Mouse (Mus musculus): ENCODE measurements around the gene Vars2. TPM values are rescaled to one million over a fixed set of nuclear protein-coding genes. Genes with fewer than 3 reads are reported as not detected.

Gene Vars2
- 49.3 TPM for total RNA-seq (2023)

GRCm38 (mm10) chr17:35667334-35668065 is at the start of gene Vars2:
TSS of gene Vars2 (minus strand) at chr17:35667592.

GRCm38 (mm10) chr17:35704621-35705464 is 37.5 kb upstream of the Vars2 start, which contains the start of gene Ddr1:
TSS of gene Ddr1 (minus strand) at chr17:35704621.

GRCm38 (mm10) chr17:35673416-35674035 is 6.1 kb upstream of the Vars2 start, which contains the start of gene Gtf2h4:
TSS of gene Gtf2h4 (minus strand) at chr17:35673739.

GRCm38 (mm10) chr17:35643609-35644236 is 23.7 kb downstream of the Vars2 start, which contains the start of gene Mucl3:
TSS of gene Mucl3 (minus strand) at chr17:35643695.

GRCm38 (mm10) chr17:35626537-35626936 is 40.9 kb downstream of the Vars2 start, which contains the start of gene Gm9573:
TSS of gene Gm9573 (minus strand) at chr17:35626637.

Other genes starting within 250 kb of the Vars2 start
- gene H2-Q6, start 242.7 kb downstream of the Vars2 start, total RNA-seq (2023): 107 TPM
- gene H2-Q7, start 228.4 kb downstream of the Vars2 start, total RNA-seq (2023): 390 TPM
- 74.1 TPM for gene H2-Q10, start 197.5 kb downstream of the Vars2 start, total RNA-seq (2023)
- 0.71 TPM for gene Pou5f1, start 161.6 kb downstream of the Vars2 start, total RNA-seq (2023)
- gene Tcf19, start 150.8 kb downstream of the Vars2 start, total RNA-seq (2023): 6.6 TPM
- 16.2 TPM for gene Cchcr1, start 150.5 kb downstream of the Vars2 start, total RNA-seq (2023)
- gene Psors1c2, start 134.4 kb downstream of the Vars2 start, total RNA-seq (2023): not detected
- gene Cdsn, start 115.5 kb downstream of the Vars2 start, total RNA-seq (2023): not detected
- gene 2300002M23Rik, start 100.1 kb downstream of the Vars2 start, total RNA-seq (2023): not detected
- not detected for gene Sfta2, start 66.0 kb downstream of the Vars2 start, total RNA-seq (2023)
- not detected for gene Gm9573, start 41.0 kb downstream of the Vars2 start, total RNA-seq (2023)
- gene Mucl3, start 23.9 kb downstream of the Vars2 start, total RNA-seq (2023): not detected
- 15.8 TPM for gene Gtf2h4, start 6.1 kb upstream of the Vars2 start, total RNA-seq (2023)
- gene Ddr1, start 37.0 kb upstream of the Vars2 start, total RNA-seq (2023): 15.5 TPM
- gene Ier3, start 154.1 kb upstream of the Vars2 start, total RNA-seq (2023): 6.3 TPM
- gene Flot1, start 155.6 kb upstream of the Vars2 start, total RNA-seq (2023): 46.7 TPM
- 496 TPM for gene Tubb5, start 170.7 kb upstream of the Vars2 start, total RNA-seq (2023)
- gene Mdc1, start 173.9 kb upstream of the Vars2 start, total RNA-seq (2023): 79.2 TPM
- gene Nrm, start 193.7 kb upstream of the Vars2 start, total RNA-seq (2023): 19.7 TPM
- 272 TPM for gene Ppp1r18, start 198.0 kb upstream of the Vars2 start, total RNA-seq (2023)
- gene Dhx16, start 212.2 kb upstream of the Vars2 start, total RNA-seq (2023): 95.2 TPM
- gene 2310061I04Rik, start 229.8 kb upstream of the Vars2 start, total RNA-seq (2023): 30.0 TPM
- gene Atat1, start 242.5 kb upstream of the Vars2 start, total RNA-seq (2023): 13.5 TPM
- gene Mrps18b, start 248.8 kb upstream of the Vars2 start, total RNA-seq (2023): 61.0 TPM
- gene Ppp1r10, start 248.8 kb upstream of the Vars2 start, total RNA-seq (2023): 184 TPM

Measured in CD4-positive naive resting alpha-beta T cell, adult 57 days (primary cell).